Mouse (Mus musculus): ENCODE measurements around the gene Yif1b. TPM values are rescaled to one million over a fixed set of nuclear protein-coding genes. Genes with fewer than 3 reads are reported as not detected.

Yif1b gene
- polyA plus RNA-seq, 1 experiment from 2014 or later: 83.7 TPM

- H3K27ac ChIP-seq (ENCODE audit: low read length): no peak overlapping the region
- peaks cover 11% of the 10 kb centered on the region for H3K4me1 ChIP-seq (ENCODE audit: control insufficient read depth, insufficient read depth, low read length)
- H3K4me2 ChIP-seq (ENCODE audit: low read depth, low read length): no peak overlapping the region
- no peak overlapping the region for H3K4me3 ChIP-seq (ENCODE audit: low read length)
- H3K9me3 ChIP-seq (ENCODE audit: control insufficient read depth, low read length): no peaks in the 10 kb centered on the region
- H3K36me3 ChIP-seq (ENCODE audit: control insufficient read depth, insufficient read depth, low read length): no peaks in the 10 kb centered on the region
- WGBS: 45% methylated on average over 2 of the region's 2 CpGs
- no peak for ATAC-seq
- no peak overlapping the region for H3K9ac ChIP-seq (ENCODE audit: low read depth, low read length)
- H3K27me3 ChIP-seq (replicated peaks; ENCODE audit: control insufficient read depth, insufficient read depth, low read length): no peaks in the 10 kb centered on the region
Measured at GRCm38 (mm10) chr7:29214236-29214635, 23.9 kb upstream of the Yif1b start.

GRCm38 (mm10) chr7:29214846-29215245 lies 23.3 kb upstream of the Yif1b start:
- Histone ChIP-seq H3K4me3 (ENCODE audit: low read length) (no peak overlapping the region), H3K4me1 (ENCODE audit: control insufficient read depth, insufficient read depth, low read length) (peaks cover 11% of the 10 kb centered on the region), H3K27ac (ENCODE audit: low read length) (no peak overlapping the region), H3K9me3 (ENCODE audit: control insufficient read depth, low read length) (peaks cover 1% of the 10 kb centered on the region; the same call in 1 of the 2 replicates), H3K36me3 (ENCODE audit: control insufficient read depth, insufficient read depth, low read length) (0 out of 2 replicates have a peak, but pooled peaks cover 1% of the 10 kb centered on the region), H3K4me2 (ENCODE audit: low read depth, low read length) (no peak overlapping the region), H3K9ac (ENCODE audit: low read depth, low read length) (no peak overlapping the region), H3K27me3 (replicated peaks; ENCODE audit: control insufficient read depth, insufficient read depth, low read length) (no peaks in the 10 kb centered on the region)
- no peak for ATAC-seq
- WGBS: 54% methylated on average over 15 of the region's 15 CpGs

GRCm38 (mm10) chr7:29224756-29225394 lies 13.3 kb upstream of the Yif1b start:
- 18% methylated on average over 16 of the region's 16 CpGs for WGBS
- Histone ChIP-seq H3K27ac (ENCODE audit: low read length) (no peak overlapping the region), H3K4me2 (ENCODE audit: low read depth, low read length) (no peak overlapping the region), H3K9me3 (ENCODE audit: control insufficient read depth, low read length) (peaks cover 6% of the 10 kb centered on the region), H3K36me3 (ENCODE audit: control insufficient read depth, insufficient read depth, low read length) (peaks cover 5% of the 10 kb centered on the region; the same call in 1 of the 2 replicates), H3K27me3 (replicated peaks; ENCODE audit: control insufficient read depth, insufficient read depth, low read length) (no peaks in the 10 kb centered on the region), H3K9ac (ENCODE audit: low read depth, low read length) (no peak overlapping the region), H3K4me1 (ENCODE audit: control insufficient read depth, insufficient read depth, low read length) (no peaks in the 10 kb centered on the region), H3K4me3 (ENCODE audit: low read length) (no peak overlapping the region)
- no peak for ATAC-seq

- Histone ChIP-seq H3K27me3 (replicated peaks; ENCODE audit: control insufficient read depth, insufficient read depth, low read length) (no peaks in the 10 kb centered on the region), H3K4me2 (ENCODE audit: low read depth, low read length) (no peak overlapping the region), H3K9me3 (ENCODE audit: control insufficient read depth, low read length) (no peaks in the 10 kb centered on the region), H3K4me1 (ENCODE audit: control insufficient read depth, insufficient read depth, low read length) (no peaks in the 10 kb centered on the region), H3K4me3 (ENCODE audit: low read length) (no peak overlapping the region), H3K9ac (ENCODE audit: low read depth, low read length) (no peak overlapping the region), H3K27ac (ENCODE audit: low read length) (no peak overlapping the region), H3K36me3 (ENCODE audit: control insufficient read depth, insufficient read depth, low read length) (peaks cover 3% of the 10 kb centered on the region; the same call in 1 of the 2 replicates)
- 77% methylated on average over 13 of the region's 13 CpGs for WGBS
- ATAC-seq: no peak
Measured at GRCm38 (mm10) chr7:29225520-29225919, 12.6 kb upstream of the Yif1b start.

- no peak overlapping the region for H3K4me2 ChIP-seq (ENCODE audit: low read depth, low read length)
- H3K27me3 ChIP-seq (replicated peaks; ENCODE audit: control insufficient read depth, insufficient read depth, low read length): peaks cover 5% of the 10 kb centered on the region; the same call in 1 of the 2 replicates
- H3K9ac ChIP-seq (ENCODE audit: low read depth, low read length): no peak overlapping the region
- no peak overlapping the region for H3K4me3 ChIP-seq (ENCODE audit: low read length)
- no peaks in the 10 kb centered on the region for H3K9me3 ChIP-seq (ENCODE audit: control insufficient read depth, low read length)
- H3K36me3 ChIP-seq (ENCODE audit: control insufficient read depth, insufficient read depth, low read length): peaks cover 3% of the 10 kb centered on the region; the same call in 1 of the 2 replicates
- WGBS: 74% methylated on average over 4 of the region's 4 CpGs
- no peak for ATAC-seq
- H3K4me1 ChIP-seq (ENCODE audit: control insufficient read depth, insufficient read depth, low read length): peaks cover 3% of the 10 kb centered on the region; the same call in 1 of the 2 replicates
- no peak overlapping the region for H3K27ac ChIP-seq (ENCODE audit: low read length)
Measured at GRCm38 (mm10) chr7:29228202-29228601, 9.9 kb upstream of the Yif1b start.

- 42% methylated on average over 3 of the region's 3 CpGs for WGBS
- Histone ChIP-seq H3K4me1 (ENCODE audit: control insufficient read depth, insufficient read depth, low read length) (peaks cover 3% of the 10 kb centered on the region; the same call in 1 of the 2 replicates), H3K9me3 (ENCODE audit: control insufficient read depth, low read length) (no peaks in the 10 kb centered on the region), H3K27ac (ENCODE audit: low read length) (no peak overlapping the region), H3K4me3 (ENCODE audit: low read length) (no peak overlapping the region), H3K4me2 (ENCODE audit: low read depth, low read length) (no peak overlapping the region), H3K27me3 (replicated peaks; ENCODE audit: control insufficient read depth, insufficient read depth, low read length) (peaks cover 5% of the 10 kb centered on the region; the same call in 1 of the 2 replicates), H3K9ac (ENCODE audit: low read depth, low read length) (no peak overlapping the region), H3K36me3 (ENCODE audit: control insufficient read depth, insufficient read depth, low read length) (no peaks in the 10 kb centered on the region)
- no peak for ATAC-seq
Measured at GRCm38 (mm10) chr7:29230560-29230959, 7.6 kb upstream of the Yif1b start.

GRCm38 (mm10) chr7:29231517-29231916 lies 6.6 kb upstream of the Yif1b start:
- H3K4me2 ChIP-seq (ENCODE audit: low read depth, low read length): peak overlapping the region; percentile 97
- no peak overlapping the region for H3K27ac ChIP-seq (ENCODE audit: low read length)
- H3K4me1 ChIP-seq (ENCODE audit: control insufficient read depth, insufficient read depth, low read length): peaks cover 3% of the 10 kb centered on the region; the same call in 1 of the 2 replicates
- H3K36me3 ChIP-seq (ENCODE audit: control insufficient read depth, insufficient read depth, low read length): no peaks in the 10 kb centered on the region
- peak overlapping the region; percentile 86 for H3K9ac ChIP-seq (ENCODE audit: low read depth, low read length)
- peak overlapping the region; percentile 71 for H3K4me3 ChIP-seq (ENCODE audit: low read length)
- H3K9me3 ChIP-seq (ENCODE audit: control insufficient read depth, low read length): no peaks in the 10 kb centered on the region
- no peak for ATAC-seq
- WGBS: 57% methylated on average over 3 of the region's 3 CpGs
- peaks cover 5% of the 10 kb centered on the region; the same call in 1 of the 2 replicates for H3K27me3 ChIP-seq (replicated peaks; ENCODE audit: control insufficient read depth, insufficient read depth, low read length)

GRCm38 (mm10) chr7:29232247-29233013 lies 5.7 kb upstream of the Yif1b start, which contains the start of gene Kcnk6:
Gene Kcnk6 (minus strand): TSS chr7:29232515.
- peak within 1 kb of the TSS; percentile 33; the same call in 1 of the 2 replicates for H3K27ac ChIP-seq (ENCODE audit: low read length)

GRCm38 (mm10) chr7:29233745-29234144 lies 4.4 kb upstream of the Yif1b start:
- no peak for ATAC-seq
- H3K9me3 ChIP-seq (ENCODE audit: control insufficient read depth, low read length): no peaks in the 10 kb centered on the region
- WGBS: 55% methylated on average over 6 of the region's 6 CpGs
- no peak overlapping the region for H3K4me3 ChIP-seq (ENCODE audit: low read length)
- no peak overlapping the region for H3K4me2 ChIP-seq (ENCODE audit: low read depth, low read length)
- peaks cover 5% of the 10 kb centered on the region; the same call in 1 of the 2 replicates for H3K27me3 ChIP-seq (replicated peaks; ENCODE audit: control insufficient read depth, insufficient read depth, low read length)
- H3K36me3 ChIP-seq (ENCODE audit: control insufficient read depth, insufficient read depth, low read length): no peaks in the 10 kb centered on the region
- peaks cover 3% of the 10 kb centered on the region; the same call in 1 of the 2 replicates for H3K4me1 ChIP-seq (ENCODE audit: control insufficient read depth, insufficient read depth, low read length)
- no peak overlapping the region for H3K27ac ChIP-seq (ENCODE audit: low read length)
- H3K9ac ChIP-seq (ENCODE audit: low read depth, low read length): no peak overlapping the region

More at GRCm38 (mm10) chr7:29232247-29233013, 5.7 kb upstream of the Yif1b start, which contains the start of gene Kcnk6:
- WGBS: 2% methylated on average over 56 of the region's 62 CpGs
- H3K4me3 ChIP-seq (ENCODE audit: low read length): peak within 1 kb of the TSS; percentile 71
- ATAC-seq: peak; percentile 47; the same call in 1 of the 2 replicates
- H3K9me3 ChIP-seq (ENCODE audit: control insufficient read depth, low read length): no peaks in the 10 kb centered on the region
- peaks cover 5% of the 10 kb centered on the region; the same call in 1 of the 2 replicates for H3K27me3 ChIP-seq (replicated peaks; ENCODE audit: control insufficient read depth, insufficient read depth, low read length)
- peak within 1 kb of the TSS; percentile 97 for H3K4me2 ChIP-seq (ENCODE audit: low read depth, low read length)
- peak within 1 kb of the TSS; percentile 86 for H3K9ac ChIP-seq (ENCODE audit: low read depth, low read length)
- H3K4me1 ChIP-seq (ENCODE audit: control insufficient read depth, insufficient read depth, low read length): peaks cover 3% of the 10 kb centered on the region; the same call in 1 of the 2 replicates
- no peaks in the 10 kb centered on the region for H3K36me3 ChIP-seq (ENCODE audit: control insufficient read depth, insufficient read depth, low read length)
